Mouse (Mus musculus): Measurements from ENCODE around the gene Auts2. TPM values are rescaled to one million over a fixed set of nuclear protein-coding genes. Genes with fewer than 3 reads are reported as not detected.

Gene Auts2
- total and polyA plus RNA-seq, 2 experiments from 2014 or later: 35.2 to 57.5 TPM

- no peaks in the 10 kb centered on the region for H3K36me3 ChIP-seq (ENCODE audit: insufficient read depth, low read length)
- H3K27me3 ChIP-seq (ENCODE audit: insufficient read depth, low read length): no peaks in the 10 kb centered on the region
- 42% methylated on average over 5 of the region's 5 CpGs for WGBS
- peak; percentile 53 for DNase-seq (ENCODE audit: low spot score)
- no peak overlapping the region for H3K27ac ChIP-seq (ENCODE audit: low read depth, low read length)
- H3K9ac ChIP-seq (replicated peaks; ENCODE audit: low read length, poor library complexity, severe bottlenecking): no peak overlapping the region
- H3K9me3 ChIP-seq (ENCODE audit: low read length): no peaks in the 10 kb centered on the region
- H3K4me1 ChIP-seq (ENCODE audit: insufficient read depth, low read length): peaks cover 2% of the 10 kb centered on the region; the same call in 1 of the 2 replicates
- no peak for ATAC-seq (ENCODE audit: low FRiP score)
- H3K4me3 ChIP-seq (ENCODE audit: low read depth, low read length): no peak overlapping the region
- H3K4me2 ChIP-seq (ENCODE audit: low read depth, low read length, poor library complexity, severe bottlenecking): no peak overlapping the region
- TF ChIP-seq CTCF (IDR thresholded peaks at IDR 0.05): no peak
Observed at GRCm38 (mm10) chr5:131865200-131865599, 677.9 kb downstream of the Auts2 start.

- Histone ChIP-seq H3K27ac (ENCODE audit: low read depth, low read length) (no peak overlapping the region), H3K9me3 (ENCODE audit: low read length) (no peaks in the 10 kb centered on the region), H3K4me2 (ENCODE audit: low read depth, low read length, poor library complexity, severe bottlenecking) (no peak overlapping the region), H3K4me1 (ENCODE audit: insufficient read depth, low read length) (peaks cover 5% of the 10 kb centered on the region; the same call in 1 of the 2 replicates), H3K27me3 (ENCODE audit: insufficient read depth, low read length) (no peaks in the 10 kb centered on the region; the same call in 1 of the 2 replicates), H3K36me3 (ENCODE audit: insufficient read depth, low read length) (no peaks in the 10 kb centered on the region), H3K9ac (replicated peaks; ENCODE audit: low read length, poor library complexity, severe bottlenecking) (no peak overlapping the region), H3K4me3 (ENCODE audit: low read depth, low read length) (no peak overlapping the region)
- TF ChIP-seq CTCF (IDR thresholded peaks at IDR 0.05): no peak
- DNase-seq (ENCODE audit: low spot score): no peak
- no peak for ATAC-seq (ENCODE audit: low FRiP score)
- 84% methylated on average over 5 of the region's 5 CpGs for WGBS
Observed at GRCm38 (mm10) chr5:131857976-131858375, 685.2 kb downstream of the Auts2 start.

GRCm38 (mm10) chr5:131855358-131855757 is 687.8 kb downstream of the Auts2 start:
- Histone ChIP-seq H3K27ac (ENCODE audit: low read depth, low read length) (no peak overlapping the region), H3K9me3 (ENCODE audit: low read length) (no peaks in the 10 kb centered on the region), H3K4me2 (ENCODE audit: low read depth, low read length, poor library complexity, severe bottlenecking) (no peak overlapping the region), H3K4me1 (ENCODE audit: insufficient read depth, low read length) (peaks cover 8% of the 10 kb centered on the region), H3K9ac (replicated peaks; ENCODE audit: low read length, poor library complexity, severe bottlenecking) (no peak overlapping the region), H3K4me3 (ENCODE audit: low read depth, low read length) (no peak overlapping the region), H3K36me3 (ENCODE audit: insufficient read depth, low read length) (no peaks in the 10 kb centered on the region), H3K27me3 (ENCODE audit: insufficient read depth, low read length) (no peaks in the 10 kb centered on the region; the same call in 1 of the 2 replicates)
- ATAC-seq (ENCODE audit: low FRiP score) (no peak), DNase-seq (ENCODE audit: low spot score) (peak; percentile 38)
- no peak for TF ChIP-seq CTCF (IDR thresholded peaks at IDR 0.05)
- WGBS: 30% methylated on average over 8 of the region's 8 CpGs

- no peak overlapping the region for H3K9ac ChIP-seq (replicated peaks; ENCODE audit: low read length, poor library complexity, severe bottlenecking)
- WGBS: 40% methylated on average over 20 of the region's 20 CpGs
- no peak for TF ChIP-seq CTCF (IDR thresholded peaks at IDR 0.05)
- H3K27ac ChIP-seq (ENCODE audit: low read depth, low read length): no peak overlapping the region
- ATAC-seq (ENCODE audit: low FRiP score) (no peak), DNase-seq (ENCODE audit: low spot score) (peak; percentile 59)
- H3K4me3 ChIP-seq (ENCODE audit: low read depth, low read length): no peak overlapping the region
- H3K4me1 ChIP-seq (ENCODE audit: insufficient read depth, low read length): peaks cover 8% of the 10 kb centered on the region
- no peaks in the 10 kb centered on the region for H3K9me3 ChIP-seq (ENCODE audit: low read length)
- H3K36me3 ChIP-seq (ENCODE audit: insufficient read depth, low read length): no peaks in the 10 kb centered on the region
- no peak overlapping the region for H3K4me2 ChIP-seq (ENCODE audit: low read depth, low read length, poor library complexity, severe bottlenecking)
- H3K27me3 ChIP-seq (ENCODE audit: insufficient read depth, low read length): no peaks in the 10 kb centered on the region
Observed at GRCm38 (mm10) chr5:131851597-131852453, 691.3 kb downstream of the Auts2 start.

- H3K4me2 ChIP-seq (ENCODE audit: low read depth, low read length, poor library complexity, severe bottlenecking): no peak overlapping the region
- no peak overlapping the region for H3K4me3 ChIP-seq (ENCODE audit: low read depth, low read length)
- peaks cover 8% of the 10 kb centered on the region for H3K4me1 ChIP-seq (ENCODE audit: insufficient read depth, low read length)
- whole genome bisulfite sequencing: 68% methylated on average over 8 of the region's 8 CpGs
- H3K27me3 ChIP-seq (ENCODE audit: insufficient read depth, low read length): no peaks in the 10 kb centered on the region
- no peaks in the 10 kb centered on the region for H3K9me3 ChIP-seq (ENCODE audit: low read length)
- no peak overlapping the region for H3K9ac ChIP-seq (replicated peaks; ENCODE audit: low read length, poor library complexity, severe bottlenecking)
- DNase-seq (ENCODE audit: low spot score) (no peak), ATAC-seq (ENCODE audit: low FRiP score) (no peak)
- H3K27ac ChIP-seq (ENCODE audit: low read depth, low read length): no peak overlapping the region
- H3K36me3 ChIP-seq (ENCODE audit: insufficient read depth, low read length): no peaks in the 10 kb centered on the region
- no peak for TF ChIP-seq CTCF (IDR thresholded peaks at IDR 0.05)
Observed at GRCm38 (mm10) chr5:131850632-131851335, 692.4 kb downstream of the Auts2 start.

GRCm38 (mm10) chr5:131849644-131850043 is 693.5 kb downstream of the Auts2 start:
- H3K9ac ChIP-seq (replicated peaks; ENCODE audit: low read length, poor library complexity, severe bottlenecking): no peak overlapping the region
- H3K36me3 ChIP-seq (ENCODE audit: insufficient read depth, low read length): no peaks in the 10 kb centered on the region
- no peak overlapping the region for H3K4me3 ChIP-seq (ENCODE audit: low read depth, low read length)
- DNase-seq (ENCODE audit: low spot score) (no peak), ATAC-seq (ENCODE audit: low FRiP score) (no peak)
- no peak overlapping the region for H3K27ac ChIP-seq (ENCODE audit: low read depth, low read length)
- peaks cover 3% of the 10 kb centered on the region; the same call in 1 of the 2 replicates for H3K4me1 ChIP-seq (ENCODE audit: insufficient read depth, low read length)
- no peak for TF ChIP-seq CTCF (IDR thresholded peaks at IDR 0.05)
- H3K4me2 ChIP-seq (ENCODE audit: low read depth, low read length, poor library complexity, severe bottlenecking): no peak overlapping the region
- no peaks in the 10 kb centered on the region for H3K27me3 ChIP-seq (ENCODE audit: insufficient read depth, low read length)
- 64% methylated on average over 3 of the region's 3 CpGs for WGBS
- H3K9me3 ChIP-seq (ENCODE audit: low read length): no peaks in the 10 kb centered on the region

Data from midbrain, postnatal 0 days (tissue).